Mouse (Mus musculus) stomach, postnatal 0 days (tissue): Measurements from ENCODE around the gene Ankrd39.

Experiments
- CTCF ChIP-seq: IDR thresholded peaks from 2 replicates; pipeline ENCODE4 v1.5.1; 2016; ENCODE audit warnings: antibody characterized with exemption, low read depth, mild to moderate bottlenecking, moderate library complexity
- EP300 ChIP-seq: optimal IDR thresholded peaks from 2 replicates; pipeline ENCODE3; 2016; ENCODE audit warnings: antibody characterized with exemption

DNA sequence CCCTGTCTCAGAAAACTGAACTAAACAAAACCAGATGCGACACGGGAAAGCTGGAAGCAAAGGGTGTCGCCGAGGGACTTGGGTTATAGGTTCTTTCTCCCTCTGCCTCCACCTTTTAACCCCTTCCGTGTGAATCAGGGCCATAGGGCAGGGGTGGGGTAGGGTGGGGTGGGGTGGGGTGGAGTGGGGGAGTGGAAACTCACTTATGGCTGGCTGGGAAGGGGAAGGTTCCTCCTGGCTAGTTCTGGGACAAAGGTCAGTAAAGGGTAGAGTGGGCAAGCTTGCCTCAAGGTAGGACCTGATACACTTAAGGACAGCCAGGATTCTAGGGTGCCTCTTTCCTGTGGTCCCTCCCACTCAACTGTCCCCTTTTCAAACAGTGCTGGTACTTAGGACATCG is 53.9 kb downstream of the Ankrd39 start:
- TF ChIP-seq CTCF (no peak), EP300 (no peak)
